Mouse (Mus musculus): ENCODE results near the gene Dner. TPM values are rescaled to one million over a fixed set of nuclear protein-coding genes. Genes with fewer than 3 reads are reported as not detected.
A peak's percentile ranks its signal among the peaks of the same experiment; 100 is the strongest.

Gene Dner
- polyA plus RNA-seq, 1 experiment from 2014 or later, result 28.1 TPM

- 67% methylated on average over 1 of the region's 1 CpGs for WGBS
- no peak for DNase-seq (ENCODE audit: low spot score, missing footprints)
- Histone ChIP-seq H3K9me3 (ENCODE audit: control insufficient read depth, low read length) (no peaks in the 10 kb centered on the region), H3K4me2 (no peak overlapping the region), H3K4me1 (ENCODE audit: control insufficient read depth, insufficient read depth, low read length) (no peaks in the 10 kb centered on the region), H3K9ac (ENCODE audit: low read length) (no peak overlapping the region), H3K27ac (ENCODE audit: low read depth, low read length) (no peak overlapping the region), H3K27me3 (ENCODE audit: control insufficient read depth, insufficient read depth, low read length) (no peaks in the 10 kb centered on the region), H3K36me3 (ENCODE audit: control insufficient read depth, insufficient read depth, low read length) (no peaks in the 10 kb centered on the region), H3K4me3 (ENCODE audit: low read depth, low read length) (no peak overlapping the region)
- no peak for ATAC-seq (ENCODE audit: low FRiP score)
Observed at GRCm38 (mm10) chr1:84428331-84428730, 267.7 kb downstream of the Dner start.

GRCm38 (mm10) chr1:84427757-84428156, 268.3 kb downstream of the Dner start:
- ATAC-seq (ENCODE audit: low FRiP score) (no peak), DNase-seq (ENCODE audit: low spot score, missing footprints) (no peak)
- WGBS, result 91% methylated on average over 11 of the region's 11 CpGs

GRCm38 (mm10) chr1:84426679-84427078, 269.3 kb downstream of the Dner start:
- 88% methylated on average over 5 of the region's 5 CpGs for WGBS
- Histone ChIP-seq H3K36me3 (ENCODE audit: control insufficient read depth, insufficient read depth, low read length) (no peaks in the 10 kb centered on the region), H3K9me3 (ENCODE audit: control insufficient read depth, low read length) (no peaks in the 10 kb centered on the region), H3K27ac (ENCODE audit: low read depth, low read length) (no peak overlapping the region), H3K4me1 (ENCODE audit: control insufficient read depth, insufficient read depth, low read length) (no peaks in the 10 kb centered on the region), H3K4me3 (ENCODE audit: low read depth, low read length) (no peak overlapping the region), H3K9ac (ENCODE audit: low read length) (no peak overlapping the region), H3K27me3 (ENCODE audit: control insufficient read depth, insufficient read depth, low read length) (no peaks in the 10 kb centered on the region), H3K4me2 (no peak overlapping the region)
- DNase-seq (ENCODE audit: low spot score, missing footprints) (no peak), ATAC-seq (ENCODE audit: low FRiP score) (no peak)

More at GRCm38 (mm10) chr1:84427757-84428156, 268.3 kb downstream of the Dner start:
- Histone ChIP-seq H3K36me3 (ENCODE audit: control insufficient read depth, insufficient read depth, low read length) (no peaks in the 10 kb centered on the region), H3K4me3 (ENCODE audit: low read depth, low read length) (no peak overlapping the region), H3K27ac (ENCODE audit: low read depth, low read length) (no peak overlapping the region), H3K27me3 (ENCODE audit: control insufficient read depth, insufficient read depth, low read length) (no peaks in the 10 kb centered on the region), H3K9ac (ENCODE audit: low read length) (no peak overlapping the region), H3K4me2 (no peak overlapping the region), H3K9me3 (ENCODE audit: control insufficient read depth, low read length) (no peaks in the 10 kb centered on the region), H3K4me1 (ENCODE audit: control insufficient read depth, insufficient read depth, low read length) (no peaks in the 10 kb centered on the region)

- no peak overlapping the region for H3K9ac ChIP-seq (ENCODE audit: low read length)
- peaks cover 4% of the 10 kb centered on the region; the same call in 1 of the 2 replicates for H3K4me1 ChIP-seq (ENCODE audit: control insufficient read depth, insufficient read depth, low read length)
- no peaks in the 10 kb centered on the region for H3K9me3 ChIP-seq (ENCODE audit: control insufficient read depth, low read length)
- H3K4me2 ChIP-seq, result no peak overlapping the region
- 63% methylated on average over 2 of the region's 2 CpGs for WGBS
- H3K27ac ChIP-seq (ENCODE audit: low read depth, low read length), result no peak overlapping the region
- DNase-seq (ENCODE audit: low spot score, missing footprints) (no peak), ATAC-seq (ENCODE audit: low FRiP score) (0 out of 2 replicates have a peak, but pooled peaks have one; percentile 7)
- H3K27me3 ChIP-seq (ENCODE audit: control insufficient read depth, insufficient read depth, low read length), result no peaks in the 10 kb centered on the region
- no peak overlapping the region for H3K4me3 ChIP-seq (ENCODE audit: low read depth, low read length)
- H3K36me3 ChIP-seq (ENCODE audit: control insufficient read depth, insufficient read depth, low read length), result no peaks in the 10 kb centered on the region
Observed at GRCm38 (mm10) chr1:84422881-84423280, 273.1 kb downstream of the Dner start.

- Histone ChIP-seq H3K4me1 (ENCODE audit: control insufficient read depth, insufficient read depth, low read length) (peaks cover 6% of the 10 kb centered on the region), H3K4me3 (ENCODE audit: low read depth, low read length) (no peak overlapping the region), H3K9me3 (ENCODE audit: control insufficient read depth, low read length) (no peaks in the 10 kb centered on the region), H3K4me2 (no peak overlapping the region), H3K27ac (ENCODE audit: low read depth, low read length) (no peak overlapping the region), H3K27me3 (ENCODE audit: control insufficient read depth, insufficient read depth, low read length) (no peaks in the 10 kb centered on the region), H3K9ac (ENCODE audit: low read length) (no peak overlapping the region), H3K36me3 (ENCODE audit: control insufficient read depth, insufficient read depth, low read length) (no peaks in the 10 kb centered on the region)
- DNase-seq (ENCODE audit: low spot score, missing footprints) (no peak), ATAC-seq (ENCODE audit: low FRiP score) (no peak)
- 91% methylated on average over 1 of the region's 1 CpGs for WGBS
Observed at GRCm38 (mm10) chr1:84421845-84422244, 274.2 kb downstream of the Dner start.

GRCm38 (mm10) chr1:84419416-84419815, 276.6 kb downstream of the Dner start:
- Histone ChIP-seq H3K9ac (ENCODE audit: low read length) (no peak overlapping the region), H3K9me3 (ENCODE audit: control insufficient read depth, low read length) (no peaks in the 10 kb centered on the region), H3K27me3 (ENCODE audit: control insufficient read depth, insufficient read depth, low read length) (no peaks in the 10 kb centered on the region), H3K27ac (ENCODE audit: low read depth, low read length) (no peak overlapping the region), H3K4me3 (ENCODE audit: low read depth, low read length) (no peak overlapping the region), H3K4me2 (no peak overlapping the region), H3K36me3 (ENCODE audit: control insufficient read depth, insufficient read depth, low read length) (no peaks in the 10 kb centered on the region), H3K4me1 (ENCODE audit: control insufficient read depth, insufficient read depth, low read length) (peaks cover 6% of the 10 kb centered on the region)
- WGBS, result 63% methylated on average over 2 of the region's 2 CpGs
- ATAC-seq (ENCODE audit: low FRiP score) (no peak), DNase-seq (ENCODE audit: low spot score, missing footprints) (no peak)

- DNase-seq (ENCODE audit: low spot score, missing footprints) (no peak), ATAC-seq (ENCODE audit: low FRiP score) (no peak)
- Histone ChIP-seq H3K4me1 (ENCODE audit: control insufficient read depth, insufficient read depth, low read length) (peaks cover 6% of the 10 kb centered on the region), H3K4me2 (no peak overlapping the region), H3K36me3 (ENCODE audit: control insufficient read depth, insufficient read depth, low read length) (no peaks in the 10 kb centered on the region), H3K9ac (ENCODE audit: low read length) (no peak overlapping the region), H3K4me3 (ENCODE audit: low read depth, low read length) (no peak overlapping the region), H3K27me3 (ENCODE audit: control insufficient read depth, insufficient read depth, low read length) (no peaks in the 10 kb centered on the region), H3K27ac (ENCODE audit: low read depth, low read length) (no peak overlapping the region), H3K9me3 (ENCODE audit: control insufficient read depth, low read length) (no peaks in the 10 kb centered on the region)
- 54% methylated on average over 9 of the region's 9 CpGs for WGBS
Observed at GRCm38 (mm10) chr1:84418511-84418910, 277.5 kb downstream of the Dner start.

GRCm38 (mm10) chr1:84417761-84418238, 278.2 kb downstream of the Dner start:
- Histone ChIP-seq H3K4me2 (no peak overlapping the region), H3K27ac (ENCODE audit: low read depth, low read length) (no peak overlapping the region), H3K27me3 (ENCODE audit: control insufficient read depth, insufficient read depth, low read length) (no peaks in the 10 kb centered on the region), H3K4me3 (ENCODE audit: low read depth, low read length) (no peak overlapping the region), H3K4me1 (ENCODE audit: control insufficient read depth, insufficient read depth, low read length) (peaks cover 6% of the 10 kb centered on the region), H3K36me3 (ENCODE audit: control insufficient read depth, insufficient read depth, low read length) (no peaks in the 10 kb centered on the region), H3K9ac (ENCODE audit: low read length) (no peak overlapping the region), H3K9me3 (ENCODE audit: control insufficient read depth, low read length) (no peaks in the 10 kb centered on the region)
- 80% methylated on average over 9 of the region's 9 CpGs for whole genome bisulfite sequencing
- DNase-seq (ENCODE audit: low spot score, missing footprints) (no peak), ATAC-seq (ENCODE audit: low FRiP score) (no peak)

GRCm38 (mm10) chr1:84417276-84417675, 278.7 kb downstream of the Dner start:
- ATAC-seq (ENCODE audit: low FRiP score) (no peak), DNase-seq (ENCODE audit: low spot score, missing footprints) (no peak)
- Histone ChIP-seq H3K9ac (ENCODE audit: low read length) (no peak overlapping the region), H3K4me1 (ENCODE audit: control insufficient read depth, insufficient read depth, low read length) (peaks cover 6% of the 10 kb centered on the region), H3K27ac (ENCODE audit: low read depth, low read length) (no peak overlapping the region), H3K36me3 (ENCODE audit: control insufficient read depth, insufficient read depth, low read length) (no peaks in the 10 kb centered on the region), H3K27me3 (ENCODE audit: control insufficient read depth, insufficient read depth, low read length) (no peaks in the 10 kb centered on the region), H3K9me3 (ENCODE audit: control insufficient read depth, low read length) (no peaks in the 10 kb centered on the region), H3K4me3 (ENCODE audit: low read depth, low read length) (no peak overlapping the region), H3K4me2 (no peak overlapping the region)
- 41% methylated on average over 6 of the region's 6 CpGs for WGBS
